Mouse (Mus musculus): Measurements from ENCODE around the gene Olig1. TPM values are rescaled to one million over a fixed set of nuclear protein-coding genes. Genes with fewer than 3 reads are reported as not detected.

Olig1 gene
- polyA plus RNA-seq, 1 experiment from 2014 or later: 0.45 TPM

GRCm38 (mm10) chr16:91297726-91298125, 28.2 kb downstream of the Olig1 start:
- ATAC-seq (ENCODE audit: insufficient read depth, low FRiP score, low TSS enrichment) (no peak), DNase-seq (ENCODE audit: low spot score) (no peak)
- H3K4me2 ChIP-seq (ENCODE audit: low read depth): no peak overlapping the region
- H3K4me3 ChIP-seq (ENCODE audit: low read depth, low read length): no peak overlapping the region
- no peaks in the 10 kb centered on the region for H3K9me3 ChIP-seq (ENCODE audit: control insufficient read depth, low read length)
- H3K36me3 ChIP-seq (ENCODE audit: control insufficient read depth, insufficient read depth, low read length): no peaks in the 10 kb centered on the region
- peaks cover 10% of the 10 kb centered on the region; the same call in 1 of the 2 replicates for H3K4me1 ChIP-seq (ENCODE audit: control insufficient read depth, insufficient read depth, low read length)
- WGBS: 7% methylated on average over 4 of the region's 4 CpGs
- H3K27me3 ChIP-seq (ENCODE audit: control insufficient read depth, insufficient read depth, low read length): peaks cover 59% of the 10 kb centered on the region
- no peak overlapping the region for H3K27ac ChIP-seq (ENCODE audit: low read depth, low read length)
- H3K9ac ChIP-seq (ENCODE audit: low read length): no peak overlapping the region

DNA sequence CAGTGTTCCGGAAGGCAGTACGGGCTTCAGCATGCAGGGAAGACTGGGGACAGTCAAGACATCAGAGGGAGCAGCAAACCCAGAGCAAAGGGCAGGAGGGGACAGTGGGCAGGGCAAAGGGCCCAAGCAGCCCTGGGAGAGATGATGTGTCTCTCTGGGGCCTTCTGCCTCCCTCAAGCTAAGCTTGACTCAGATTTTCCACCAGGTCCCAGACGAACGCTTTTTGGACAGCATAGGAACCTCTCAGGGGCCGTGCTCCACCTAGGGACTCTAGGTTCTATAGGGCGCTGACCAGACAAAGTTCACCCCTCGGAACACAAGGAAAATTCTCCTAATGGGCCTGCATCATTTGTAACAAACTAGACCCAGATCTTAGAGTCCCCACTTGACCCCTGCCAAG, 29.8 kb downstream of the Olig1 start:
- H3K4me2 ChIP-seq (ENCODE audit: low read depth): no peak overlapping the region
- H3K4me1 ChIP-seq (ENCODE audit: control insufficient read depth, insufficient read depth, low read length): peaks cover 10% of the 10 kb centered on the region; the same call in 1 of the 2 replicates
- H3K36me3 ChIP-seq (ENCODE audit: control insufficient read depth, insufficient read depth, low read length): no peaks in the 10 kb centered on the region
- H3K9me3 ChIP-seq (ENCODE audit: control insufficient read depth, low read length): no peaks in the 10 kb centered on the region
- no peak overlapping the region for H3K27ac ChIP-seq (ENCODE audit: low read depth, low read length)
- no peak for DNase-seq (ENCODE audit: low spot score)
- no peak overlapping the region for H3K4me3 ChIP-seq (ENCODE audit: low read depth, low read length)
- ATAC-seq (ENCODE audit: insufficient read depth, low FRiP score, low TSS enrichment): no peak
- H3K9ac ChIP-seq (ENCODE audit: low read length): no peak overlapping the region
- H3K27me3 ChIP-seq (ENCODE audit: control insufficient read depth, insufficient read depth, low read length): peaks cover 70% of the 10 kb centered on the region
- WGBS: 91% methylated on average over 7 of the region's 7 CpGs

DNA sequence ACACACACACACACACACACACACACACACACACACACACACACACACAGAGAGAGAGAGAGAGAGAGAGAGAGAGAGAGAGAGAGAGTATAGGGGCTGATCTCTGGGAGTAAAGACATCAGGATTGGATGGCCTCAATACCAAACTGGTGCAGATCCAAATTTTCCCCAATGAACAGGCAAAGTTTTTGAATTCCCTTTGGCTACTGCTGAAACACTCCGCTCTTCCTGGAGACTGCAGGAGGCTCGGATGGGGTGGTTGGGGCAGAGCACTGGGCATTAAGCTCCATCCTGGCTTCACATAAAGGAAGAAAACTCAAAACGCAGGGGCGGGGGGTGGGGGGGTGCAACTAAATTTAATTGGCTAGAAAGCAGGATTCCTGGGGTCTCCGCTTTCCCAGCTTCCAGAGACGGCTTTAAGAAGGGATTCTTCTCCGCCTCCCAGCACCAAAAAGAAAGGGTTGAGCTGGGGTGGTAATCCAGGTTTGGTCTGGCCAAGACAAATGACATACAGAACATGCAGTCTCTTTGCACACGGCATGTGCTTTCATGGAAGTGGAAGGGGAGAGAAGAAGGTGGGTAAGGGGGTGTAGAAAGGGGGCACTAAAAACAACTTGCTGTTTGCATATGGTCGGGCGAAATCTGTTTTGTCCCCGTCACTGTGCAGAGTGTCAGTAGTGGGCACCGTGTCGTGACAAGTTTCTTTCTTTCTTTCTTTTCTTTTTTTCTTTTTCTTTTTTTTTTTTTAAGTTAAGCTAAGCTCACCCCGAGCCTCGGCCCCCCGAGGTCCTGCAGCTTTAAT, 31.3 kb downstream of the Olig1 start:
- H3K27me3 ChIP-seq (ENCODE audit: control insufficient read depth, insufficient read depth, low read length): peaks cover 79% of the 10 kb centered on the region
- peak overlapping the region; percentile 20 for H3K4me2 ChIP-seq (ENCODE audit: low read depth)
- H3K4me1 ChIP-seq (ENCODE audit: control insufficient read depth, insufficient read depth, low read length): peaks cover 14% of the 10 kb centered on the region; the same call in 1 of the 2 replicates
- 28% methylated on average over 16 of the region's 16 CpGs for WGBS
- H3K9ac ChIP-seq (ENCODE audit: low read length): no peak overlapping the region
- H3K4me3 ChIP-seq (ENCODE audit: low read depth, low read length): no peak overlapping the region
- DNase-seq (ENCODE audit: low spot score) (no peak), ATAC-seq (ENCODE audit: insufficient read depth, low FRiP score, low TSS enrichment) (no peak)
- no peaks in the 10 kb centered on the region for H3K36me3 ChIP-seq (ENCODE audit: control insufficient read depth, insufficient read depth, low read length)
- no peak overlapping the region for H3K27ac ChIP-seq (ENCODE audit: low read depth, low read length)
- H3K9me3 ChIP-seq (ENCODE audit: control insufficient read depth, low read length): no peaks in the 10 kb centered on the region

- H3K9ac ChIP-seq (ENCODE audit: low read length): no peak overlapping the region
- H3K27ac ChIP-seq (ENCODE audit: low read depth, low read length): no peak overlapping the region
- H3K4me3 ChIP-seq (ENCODE audit: low read depth, low read length): no peak overlapping the region
- no peaks in the 10 kb centered on the region for H3K36me3 ChIP-seq (ENCODE audit: control insufficient read depth, insufficient read depth, low read length)
- peak; percentile 58 for DNase-seq (ENCODE audit: low spot score)
- no peak overlapping the region for H3K4me2 ChIP-seq (ENCODE audit: low read depth)
- peaks cover 77% of the 10 kb centered on the region for H3K27me3 ChIP-seq (ENCODE audit: control insufficient read depth, insufficient read depth, low read length)
- no peak for ATAC-seq (ENCODE audit: insufficient read depth, low FRiP score, low TSS enrichment)
- WGBS: 30% methylated on average over 18 of the region's 18 CpGs
- H3K4me1 ChIP-seq (ENCODE audit: control insufficient read depth, insufficient read depth, low read length): peaks cover 12% of the 10 kb centered on the region; the same call in 1 of the 2 replicates
- no peaks in the 10 kb centered on the region for H3K9me3 ChIP-seq (ENCODE audit: control insufficient read depth, low read length)
Measured at GRCm38 (mm10) chr16:91301454-91301853, 31.9 kb downstream of the Olig1 start.

GRCm38 (mm10) chr16:91303776-91304709, 34.5 kb downstream of the Olig1 start:
- no peak overlapping the region for H3K4me3 ChIP-seq (ENCODE audit: low read depth, low read length)
- no peaks in the 10 kb centered on the region for H3K9me3 ChIP-seq (ENCODE audit: control insufficient read depth, low read length)
- H3K27me3 ChIP-seq (ENCODE audit: control insufficient read depth, insufficient read depth, low read length): peaks cover 80% of the 10 kb centered on the region
- 31% methylated on average over 26 of the region's 26 CpGs for WGBS
- no peak for ATAC-seq (ENCODE audit: insufficient read depth, low FRiP score, low TSS enrichment)
- H3K9ac ChIP-seq (ENCODE audit: low read length): no peak overlapping the region
- H3K4me1 ChIP-seq (ENCODE audit: control insufficient read depth, insufficient read depth, low read length): peaks cover 7% of the 10 kb centered on the region; the same call in 1 of the 2 replicates
- H3K36me3 ChIP-seq (ENCODE audit: control insufficient read depth, insufficient read depth, low read length): no peaks in the 10 kb centered on the region
- H3K4me2 ChIP-seq (ENCODE audit: low read depth): no peak overlapping the region
- peak; percentile 41 for DNase-seq (ENCODE audit: low spot score)
- no peak overlapping the region for H3K27ac ChIP-seq (ENCODE audit: low read depth, low read length)

DNA sequence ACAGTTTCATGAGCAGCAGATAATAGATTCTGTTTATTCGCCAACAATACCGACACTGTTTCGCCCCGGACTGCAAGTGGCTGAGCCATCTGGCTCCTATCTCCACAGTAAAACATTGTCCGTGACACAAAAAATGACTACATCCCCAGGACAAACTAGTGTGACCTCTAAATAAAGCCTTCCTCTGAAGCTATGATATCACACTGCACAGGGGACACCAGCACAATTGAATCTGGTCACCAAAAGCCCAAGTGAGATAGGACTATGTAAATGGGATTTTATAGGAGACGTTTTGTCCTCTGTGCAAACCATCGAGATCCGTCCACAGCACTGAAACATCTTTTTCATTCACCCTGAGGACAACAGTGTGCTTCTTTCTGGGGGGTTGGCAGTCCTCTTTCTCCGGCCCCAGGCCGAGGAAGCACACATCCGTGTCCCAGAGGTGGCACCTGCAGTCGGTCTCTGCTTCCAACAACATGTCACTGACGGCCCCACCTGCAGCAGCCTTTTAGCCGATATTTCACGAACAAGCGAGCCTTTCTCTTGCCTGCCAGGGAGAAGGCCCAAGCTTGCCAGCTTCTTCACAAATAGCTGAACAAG, 36.0 kb downstream of the Olig1 start:
- no peak for ATAC-seq (ENCODE audit: insufficient read depth, low FRiP score, low TSS enrichment)
- H3K4me1 ChIP-seq (ENCODE audit: control insufficient read depth, insufficient read depth, low read length): peaks cover 14% of the 10 kb centered on the region; the same call in 1 of the 2 replicates

GRCm38 (mm10) chr16:91309872-91310271, 40.3 kb downstream of the Olig1 start:
- WGBS: 36% methylated on average over 3 of the region's 3 CpGs
- Histone ChIP-seq H3K27ac (ENCODE audit: low read depth, low read length) (no peak overlapping the region), H3K36me3 (ENCODE audit: control insufficient read depth, insufficient read depth, low read length) (no peaks in the 10 kb centered on the region), H3K4me1 (ENCODE audit: control insufficient read depth, insufficient read depth, low read length) (0 out of 2 replicates have a peak, but pooled peaks cover 11% of the 10 kb centered on the region), H3K4me3 (ENCODE audit: low read depth, low read length) (no peak overlapping the region), H3K9ac (ENCODE audit: low read length) (no peak overlapping the region), H3K9me3 (ENCODE audit: control insufficient read depth, low read length) (no peaks in the 10 kb centered on the region), H3K27me3 (ENCODE audit: control insufficient read depth, insufficient read depth, low read length) (peaks cover 69% of the 10 kb centered on the region), H3K4me2 (ENCODE audit: low read depth) (no peak overlapping the region)
- peak; percentile 61 for ATAC-seq (ENCODE audit: insufficient read depth, low FRiP score, low TSS enrichment)
- DNase-seq (ENCODE audit: low spot score): no peak

More for the DNA sequence above, 36.0 kb downstream of the Olig1 start:
- H3K36me3 ChIP-seq (ENCODE audit: control insufficient read depth, insufficient read depth, low read length): no peaks in the 10 kb centered on the region
- no peak for DNase-seq (ENCODE audit: low spot score)
- H3K9ac ChIP-seq (ENCODE audit: low read length): no peak overlapping the region
- H3K9me3 ChIP-seq (ENCODE audit: control insufficient read depth, low read length): no peaks in the 10 kb centered on the region
- H3K4me2 ChIP-seq (ENCODE audit: low read depth): no peak overlapping the region
- H3K4me3 ChIP-seq (ENCODE audit: low read depth, low read length): no peak overlapping the region
- WGBS: 63% methylated on average over 16 of the region's 16 CpGs
- H3K27ac ChIP-seq (ENCODE audit: low read depth, low read length): no peak overlapping the region
- peaks cover 73% of the 10 kb centered on the region for H3K27me3 ChIP-seq (ENCODE audit: control insufficient read depth, insufficient read depth, low read length)

GRCm38 (mm10) chr16:91312921-91313320, 43.3 kb downstream of the Olig1 start:
- H3K4me3 ChIP-seq (ENCODE audit: low read depth, low read length): no peak overlapping the region
- no peaks in the 10 kb centered on the region for H3K36me3 ChIP-seq (ENCODE audit: control insufficient read depth, insufficient read depth, low read length)
- no peak overlapping the region for H3K4me2 ChIP-seq (ENCODE audit: low read depth)
- H3K27ac ChIP-seq (ENCODE audit: low read depth, low read length): no peak overlapping the region
- 0 out of 2 replicates have a peak, but pooled peaks cover 7% of the 10 kb centered on the region for H3K4me1 ChIP-seq (ENCODE audit: control insufficient read depth, insufficient read depth, low read length)
- H3K9me3 ChIP-seq (ENCODE audit: control insufficient read depth, low read length): no peaks in the 10 kb centered on the region
- 66% methylated on average over 6 of the region's 7 CpGs for WGBS
- no peak overlapping the region for H3K9ac ChIP-seq (ENCODE audit: low read length)
- ATAC-seq (ENCODE audit: insufficient read depth, low FRiP score, low TSS enrichment) (no peak), DNase-seq (ENCODE audit: low spot score) (no peak)
- H3K27me3 ChIP-seq (ENCODE audit: control insufficient read depth, insufficient read depth, low read length): peaks cover 67% of the 10 kb centered on the region

All from neural tube, embryonic 11.5 days (tissue).